Mouse (Mus musculus): ENCODE results near the gene Scd4. TPM values are rescaled to one million over a fixed set of nuclear protein-coding genes. Genes with fewer than 3 reads are reported as not detected.

Scd4 gene
- polyA plus RNA-seq, 1 experiment from 2014 or later: 0.18 TPM

DNA sequence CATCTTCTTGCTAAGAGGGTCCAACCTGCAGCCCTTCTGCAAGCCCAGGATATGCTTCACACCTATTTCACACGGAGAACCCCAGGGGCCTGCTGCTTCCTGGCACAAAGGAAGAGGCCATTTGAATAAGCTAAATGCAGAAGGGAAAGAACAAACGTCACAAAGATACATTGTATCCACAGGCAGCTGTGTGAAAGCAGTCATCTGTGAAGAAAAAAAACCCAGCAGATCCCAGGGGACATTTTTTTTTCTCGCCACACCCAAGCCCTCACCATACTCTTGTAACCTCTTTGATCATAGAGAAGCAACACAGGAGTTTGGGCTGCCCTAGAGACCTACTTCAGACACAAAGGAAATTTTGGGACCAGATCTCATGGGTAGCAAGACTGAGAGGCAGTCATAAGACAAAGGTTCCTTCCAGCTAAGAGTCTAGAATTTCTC lies 43.6 kb downstream of the Scd4 start:
- Histone ChIP-seq H3K9ac (ENCODE audit: low read depth, low read length) (no peak overlapping the region), H3K4me2 (ENCODE audit: low read length) (no peak overlapping the region), H3K9me3 (replicated peaks; ENCODE audit: control insufficient read depth, low read length, poor library complexity, severe bottlenecking) (no peaks in the 10 kb centered on the region), H3K27ac (ENCODE audit: low read length) (no peak overlapping the region), H3K4me1 (ENCODE audit: control insufficient read depth, insufficient read depth, low read length) (no peaks in the 10 kb centered on the region), H3K27me3 (ENCODE audit: control insufficient read depth, insufficient read depth, low read depth, low read length) (no peaks in the 10 kb centered on the region), H3K4me3 (ENCODE audit: low read depth, low read length) (no peak overlapping the region), H3K36me3 (ENCODE audit: control insufficient read depth, insufficient read depth, low read length) (no peaks in the 10 kb centered on the region)
- ATAC-seq: no peak
- WGBS: 18% methylated on average over 3 of the region's 3 CpGs

DNA sequence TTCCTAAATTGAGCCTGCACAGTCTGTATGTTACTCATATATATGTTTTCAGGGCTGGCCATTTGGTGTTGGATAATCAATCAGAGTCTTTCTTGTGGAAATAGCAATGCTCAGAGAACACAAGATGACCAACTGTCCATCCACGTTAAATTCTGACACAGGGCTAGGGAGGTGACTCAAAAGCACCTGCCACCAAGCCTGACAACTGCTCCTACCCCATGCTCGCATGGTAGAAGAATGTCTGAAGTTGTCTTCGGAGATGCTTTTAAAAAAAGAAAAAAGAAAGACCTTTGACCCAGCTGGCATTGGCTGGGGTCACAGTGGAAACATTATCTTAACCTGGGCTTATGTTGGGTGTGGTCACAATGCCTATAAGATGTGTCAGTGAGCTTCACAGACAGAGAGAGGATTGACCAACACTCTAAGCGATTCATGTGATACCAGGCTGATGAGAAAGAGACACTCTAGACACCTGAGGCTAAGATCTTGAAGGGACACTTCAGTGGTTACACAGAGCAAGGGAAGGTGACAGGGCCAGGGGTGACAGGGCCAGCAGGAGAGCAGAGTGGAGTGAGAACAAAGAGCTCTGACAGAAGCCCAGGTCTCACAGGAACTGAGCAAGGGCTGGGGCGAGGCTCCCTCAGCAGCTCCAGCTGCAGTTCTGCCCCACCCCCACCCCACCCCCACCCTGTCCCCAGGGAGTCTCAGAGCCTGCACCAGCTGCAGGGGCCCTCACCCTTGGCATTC lies 44.9 kb downstream of the Scd4 start:
- Histone ChIP-seq H3K36me3 (ENCODE audit: control insufficient read depth, insufficient read depth, low read length) (no peaks in the 10 kb centered on the region), H3K4me2 (ENCODE audit: low read length) (no peak overlapping the region), H3K4me1 (ENCODE audit: control insufficient read depth, insufficient read depth, low read length) (no peaks in the 10 kb centered on the region), H3K9ac (ENCODE audit: low read depth, low read length) (no peak overlapping the region), H3K9me3 (replicated peaks; ENCODE audit: control insufficient read depth, low read length, poor library complexity, severe bottlenecking) (no peaks in the 10 kb centered on the region), H3K27me3 (ENCODE audit: control insufficient read depth, insufficient read depth, low read depth, low read length) (no peaks in the 10 kb centered on the region), H3K27ac (ENCODE audit: low read length) (no peak overlapping the region), H3K4me3 (ENCODE audit: low read depth, low read length) (no peak overlapping the region)
- no peak for ATAC-seq
- 65% methylated on average over 4 of the region's 5 CpGs for WGBS

DNA sequence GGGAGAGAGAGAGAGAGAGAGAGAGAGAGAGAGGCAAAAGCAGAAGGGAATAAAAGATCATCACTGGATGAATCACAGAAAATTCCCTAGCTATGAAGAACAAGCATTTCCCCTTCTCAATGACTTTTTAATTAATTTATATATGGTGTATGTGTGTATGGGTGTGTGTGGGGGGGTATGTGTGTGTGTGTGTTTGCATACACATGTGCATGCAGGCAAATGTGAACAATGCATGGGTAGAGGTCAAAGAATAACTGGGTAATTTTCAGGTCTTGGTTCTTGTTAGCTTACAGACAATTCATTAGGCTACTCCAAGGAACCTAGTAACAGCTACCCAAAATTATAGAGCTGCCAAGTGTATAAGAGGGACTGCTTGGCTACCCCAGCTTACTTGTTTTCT lies 46.2 kb downstream of the Scd4 start:
- H3K9me3 ChIP-seq (replicated peaks; ENCODE audit: control insufficient read depth, low read length, poor library complexity, severe bottlenecking): no peaks in the 10 kb centered on the region
- no peak overlapping the region for H3K9ac ChIP-seq (ENCODE audit: low read depth, low read length)
- H3K27me3 ChIP-seq (ENCODE audit: control insufficient read depth, insufficient read depth, low read depth, low read length): no peaks in the 10 kb centered on the region
- H3K36me3 ChIP-seq (ENCODE audit: control insufficient read depth, insufficient read depth, low read length): no peaks in the 10 kb centered on the region
- H3K27ac ChIP-seq (ENCODE audit: low read length): no peak overlapping the region
- no peaks in the 10 kb centered on the region for H3K4me1 ChIP-seq (ENCODE audit: control insufficient read depth, insufficient read depth, low read length)
- no peak overlapping the region for H3K4me3 ChIP-seq (ENCODE audit: low read depth, low read length)
- no peak for ATAC-seq
- H3K4me2 ChIP-seq (ENCODE audit: low read length): no peak overlapping the region

DNA sequence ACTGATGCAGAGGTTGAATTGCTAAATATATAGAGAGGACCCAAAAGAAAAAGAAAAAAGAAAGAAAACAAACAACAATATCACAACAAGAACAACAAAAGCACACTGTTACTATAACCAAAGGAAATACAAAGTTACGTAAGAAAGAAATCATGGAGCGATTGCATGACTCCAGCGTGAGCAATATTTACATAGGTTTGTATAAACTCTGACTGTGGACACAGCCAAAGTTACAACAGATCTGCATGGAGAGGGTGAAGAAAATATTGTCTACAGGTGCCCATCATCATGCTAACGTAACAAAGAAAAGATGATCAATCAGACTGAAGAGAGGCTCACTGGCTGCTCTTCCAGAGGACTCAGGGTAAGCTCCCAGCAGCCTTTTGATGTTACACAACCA lies 47.2 kb downstream of the Scd4 start:
- H3K9ac ChIP-seq (ENCODE audit: low read depth, low read length): no peak overlapping the region
- H3K4me1 ChIP-seq (ENCODE audit: control insufficient read depth, insufficient read depth, low read length): no peaks in the 10 kb centered on the region
- no peaks in the 10 kb centered on the region for H3K9me3 ChIP-seq (replicated peaks; ENCODE audit: control insufficient read depth, low read length, poor library complexity, severe bottlenecking)
- H3K36me3 ChIP-seq (ENCODE audit: control insufficient read depth, insufficient read depth, low read length): no peaks in the 10 kb centered on the region
- no peak overlapping the region for H3K4me2 ChIP-seq (ENCODE audit: low read length)
- 91% methylated on average over 4 of the region's 4 CpGs for WGBS
- H3K27me3 ChIP-seq (ENCODE audit: control insufficient read depth, insufficient read depth, low read depth, low read length): no peaks in the 10 kb centered on the region
- no peak for ATAC-seq
- no peak overlapping the region for H3K4me3 ChIP-seq (ENCODE audit: low read depth, low read length)
- no peak overlapping the region for H3K27ac ChIP-seq (ENCODE audit: low read length)

DNA sequence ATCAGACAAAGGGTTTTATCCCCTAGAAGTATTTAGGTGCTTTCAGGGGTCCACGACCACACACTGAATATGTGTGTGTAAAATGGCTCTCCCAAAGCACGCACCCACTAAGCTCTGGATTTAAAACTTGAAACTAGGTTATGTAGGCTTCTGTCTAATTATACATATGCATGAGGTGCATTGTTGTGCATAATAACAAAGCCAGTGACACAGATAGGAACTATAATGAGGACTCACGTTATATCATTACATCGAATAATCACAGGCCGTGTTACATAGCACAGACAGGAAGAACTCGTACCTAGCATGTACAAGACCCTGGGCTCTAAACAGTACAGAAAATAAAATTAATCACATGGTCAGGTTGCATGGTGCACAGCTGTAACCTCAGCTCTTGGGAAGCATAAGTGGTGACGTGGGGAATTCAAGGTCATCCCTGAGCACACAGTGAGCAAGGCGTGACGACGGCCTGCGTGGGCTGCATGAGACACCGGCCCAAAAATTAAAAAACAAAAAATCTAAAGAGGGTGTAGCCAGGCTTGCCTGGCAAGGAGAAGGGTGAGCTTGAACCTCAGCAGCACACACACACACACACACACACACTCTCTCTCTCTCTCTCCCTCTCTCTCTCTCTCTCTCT lies 49.9 kb downstream of the Scd4 start:
- Histone ChIP-seq H3K4me2 (ENCODE audit: low read length) (no peak overlapping the region), H3K4me1 (ENCODE audit: control insufficient read depth, insufficient read depth, low read length) (no peaks in the 10 kb centered on the region), H3K27me3 (ENCODE audit: control insufficient read depth, insufficient read depth, low read depth, low read length) (no peaks in the 10 kb centered on the region), H3K27ac (ENCODE audit: low read length) (no peak overlapping the region), H3K4me3 (ENCODE audit: low read depth, low read length) (no peak overlapping the region), H3K9me3 (replicated peaks; ENCODE audit: control insufficient read depth, low read length, poor library complexity, severe bottlenecking) (no peaks in the 10 kb centered on the region), H3K9ac (ENCODE audit: low read depth, low read length) (no peak overlapping the region), H3K36me3 (ENCODE audit: control insufficient read depth, insufficient read depth, low read length) (no peaks in the 10 kb centered on the region)
- whole genome bisulfite sequencing: 68% methylated on average over 12 of the region's 12 CpGs
- no peak for ATAC-seq

DNA sequence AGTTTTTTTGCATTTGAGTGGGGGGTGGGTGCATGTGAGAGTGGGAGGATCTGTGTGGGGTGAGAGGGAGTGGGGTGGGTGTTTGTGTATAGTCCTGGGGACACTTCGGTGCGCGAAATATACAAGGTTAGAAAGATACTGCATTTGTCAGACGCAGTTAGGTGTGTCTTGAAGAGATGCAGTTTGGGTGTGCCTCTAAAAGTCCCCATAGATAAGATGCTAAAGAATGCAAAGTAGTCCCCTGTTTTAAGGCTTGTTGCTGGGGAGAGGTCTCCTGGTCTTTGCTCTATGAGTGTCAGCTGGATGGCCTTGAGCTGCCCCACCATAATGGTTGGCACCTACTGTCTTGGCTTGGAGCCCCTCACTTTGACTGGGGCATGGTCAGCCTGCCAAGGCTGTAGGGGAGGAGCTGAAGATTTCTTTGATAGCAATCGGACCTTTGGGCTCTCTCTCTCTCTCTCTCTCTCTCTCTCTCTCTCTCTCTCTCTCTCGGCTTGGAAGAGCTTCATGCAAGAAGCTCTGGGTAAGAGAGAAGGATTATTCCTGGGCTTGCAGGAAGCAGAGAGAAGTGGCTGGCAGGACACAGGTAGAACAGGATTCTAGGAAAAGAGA lies 53.1 kb downstream of the Scd4 start:
- Histone ChIP-seq H3K4me3 (ENCODE audit: low read depth, low read length) (no peak overlapping the region), H3K4me1 (ENCODE audit: control insufficient read depth, insufficient read depth, low read length) (peaks cover 12% of the 10 kb centered on the region; the same call in 1 of the 2 replicates), H3K4me2 (ENCODE audit: low read length) (no peak overlapping the region), H3K9ac (ENCODE audit: low read depth, low read length) (no peak overlapping the region), H3K36me3 (ENCODE audit: control insufficient read depth, insufficient read depth, low read length) (no peaks in the 10 kb centered on the region), H3K27me3 (ENCODE audit: control insufficient read depth, insufficient read depth, low read depth, low read length) (no peaks in the 10 kb centered on the region), H3K9me3 (replicated peaks; ENCODE audit: control insufficient read depth, low read length, poor library complexity, severe bottlenecking) (no peaks in the 10 kb centered on the region), H3K27ac (ENCODE audit: low read length) (no peak overlapping the region)
- WGBS: 80% methylated on average over 6 of the region's 6 CpGs
- no peak for ATAC-seq

DNA sequence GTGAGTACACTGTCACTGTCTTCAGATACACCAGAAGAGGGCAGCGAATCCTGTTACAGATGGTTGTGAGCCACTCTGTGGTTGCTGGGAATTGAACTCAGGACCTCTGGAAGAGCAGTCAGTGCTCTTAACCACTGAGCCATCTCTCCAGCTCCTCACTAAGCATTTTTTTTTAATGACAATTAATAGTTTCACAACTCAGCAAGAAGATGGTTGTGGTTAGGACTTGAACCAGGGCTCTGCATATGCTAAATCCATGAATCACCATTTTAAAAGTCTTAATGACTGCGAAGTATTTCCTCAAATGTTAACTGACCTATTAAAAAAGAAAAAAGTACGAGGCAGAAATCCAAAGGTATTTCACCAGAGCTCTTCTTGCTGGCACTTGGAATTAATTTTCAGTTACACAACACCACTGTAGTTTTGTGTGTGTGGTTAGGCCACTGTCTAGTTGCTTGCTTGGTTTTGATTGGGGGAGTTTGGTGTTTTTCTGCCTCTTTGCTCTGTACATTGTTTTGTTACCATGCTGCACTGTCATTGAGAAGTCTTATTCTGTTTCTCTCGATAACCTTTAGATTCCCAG lies 54.3 kb downstream of the Scd4 start:
- H3K9ac ChIP-seq (ENCODE audit: low read depth, low read length): no peak overlapping the region
- no peak overlapping the region for H3K27ac ChIP-seq (ENCODE audit: low read length)
- no peak for ATAC-seq
- no peaks in the 10 kb centered on the region for H3K36me3 ChIP-seq (ENCODE audit: control insufficient read depth, insufficient read depth, low read length)
- no peak overlapping the region for H3K4me3 ChIP-seq (ENCODE audit: low read depth, low read length)
- H3K4me2 ChIP-seq (ENCODE audit: low read length): no peak overlapping the region
- WGBS: 95% methylated on average over 4 of the region's 4 CpGs
- H3K4me1 ChIP-seq (ENCODE audit: control insufficient read depth, insufficient read depth, low read length): peaks cover 12% of the 10 kb centered on the region; the same call in 1 of the 2 replicates
- H3K9me3 ChIP-seq (replicated peaks; ENCODE audit: control insufficient read depth, low read length, poor library complexity, severe bottlenecking): no peaks in the 10 kb centered on the region
- H3K27me3 ChIP-seq (ENCODE audit: control insufficient read depth, insufficient read depth, low read depth, low read length): no peaks in the 10 kb centered on the region

DNA sequence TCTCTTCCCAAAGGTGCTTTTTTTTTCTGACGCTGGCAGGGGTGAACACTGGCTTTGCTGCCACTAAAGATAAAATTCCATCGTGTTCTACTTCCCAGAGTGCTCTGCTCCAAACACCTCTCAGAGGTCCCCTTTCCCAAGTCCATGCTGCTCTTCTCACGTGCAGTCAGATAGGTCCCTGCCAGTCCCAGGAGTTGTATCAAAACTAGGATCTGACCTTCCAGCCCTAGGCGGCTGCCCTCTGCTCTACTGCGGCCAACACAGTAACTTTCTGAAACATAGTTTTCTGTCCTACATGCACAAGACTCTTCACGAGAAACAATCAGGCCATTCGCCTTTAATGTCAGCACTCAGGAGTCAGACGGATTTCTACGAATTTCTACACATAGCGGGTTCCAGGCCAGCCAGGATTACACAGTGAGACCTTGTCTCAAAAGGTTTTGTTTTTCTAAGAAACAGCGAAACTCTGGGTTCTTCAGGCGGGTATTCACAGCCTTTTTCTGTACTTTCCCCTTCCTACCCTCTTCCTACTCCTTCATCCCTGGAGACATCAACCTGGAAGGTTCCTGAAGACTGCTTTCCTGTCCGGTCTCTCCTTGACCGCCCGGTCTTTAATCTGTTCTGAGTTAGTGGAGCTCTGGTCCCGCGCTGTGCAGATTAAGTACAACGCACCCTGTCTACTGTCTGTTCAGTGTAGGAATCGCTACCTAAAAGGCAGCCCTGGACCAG lies 55.0 kb downstream of the Scd4 start:
- no peaks in the 10 kb centered on the region for H3K9me3 ChIP-seq (replicated peaks; ENCODE audit: control insufficient read depth, low read length, poor library complexity, severe bottlenecking)
- no peak; the same call in 1 of the 2 replicates for ATAC-seq
- peak overlapping the region; percentile 52 for H3K4me3 ChIP-seq (ENCODE audit: low read depth, low read length)
- peak overlapping the region; percentile 70; the same call in 1 of the 2 replicates for H3K9ac ChIP-seq (ENCODE audit: low read depth, low read length)
- no peaks in the 10 kb centered on the region for H3K27me3 ChIP-seq (ENCODE audit: control insufficient read depth, insufficient read depth, low read depth, low read length)
- peak overlapping the region; percentile 68 for H3K27ac ChIP-seq (ENCODE audit: low read length)
- H3K4me1 ChIP-seq (ENCODE audit: control insufficient read depth, insufficient read depth, low read length): peaks cover 12% of the 10 kb centered on the region; the same call in 1 of the 2 replicates
- no peaks in the 10 kb centered on the region for H3K36me3 ChIP-seq (ENCODE audit: control insufficient read depth, insufficient read depth, low read length)
- 32% methylated on average over 19 of the region's 19 CpGs for WGBS
- peak overlapping the region; percentile 77 for H3K4me2 ChIP-seq (ENCODE audit: low read length)

All from midbrain, embryonic 16.5 days (tissue).